Mouse (Mus musculus) adrenal gland, adult (tissue): ENCODE measurements around the gene Smim4.

ENCODE experiments used
- DNase-seq, 2 experiments: peaks; one replicate each; pipeline ENCODE4 v3.0.0; 2022 to 2023; ENCODE audit warnings: low spot score in 1 of 2; ENCODE audit not compliant: inconsistent age in 2 of 2

Smim4 gene

DNA sequence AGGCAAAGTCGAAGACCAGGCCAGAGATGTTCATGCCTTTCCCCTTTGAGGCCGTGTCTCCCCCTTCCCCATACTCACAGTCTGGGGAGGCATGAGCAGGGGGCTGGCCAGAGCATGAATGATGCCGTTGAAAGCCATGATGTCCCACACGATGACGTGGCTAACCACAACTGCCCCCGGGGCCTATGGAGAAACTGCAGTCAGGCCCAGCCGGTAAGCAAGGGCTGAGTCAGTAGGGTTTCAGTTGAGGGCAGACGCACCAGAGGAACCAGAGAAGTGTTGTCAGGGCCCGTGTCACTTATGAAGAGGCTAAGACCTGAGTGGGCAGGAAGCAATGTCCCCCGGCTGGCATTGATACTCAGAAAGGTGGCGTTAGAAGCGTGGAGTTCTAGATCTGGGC, 10.9 kb upstream of the Smim4 start:
- DNase-seq: no peak

GRCm38 (mm10) chr14:31138897-31139429, 10.2 kb upstream of the Smim4 start:
- DNase-seq: no peak

DNA sequence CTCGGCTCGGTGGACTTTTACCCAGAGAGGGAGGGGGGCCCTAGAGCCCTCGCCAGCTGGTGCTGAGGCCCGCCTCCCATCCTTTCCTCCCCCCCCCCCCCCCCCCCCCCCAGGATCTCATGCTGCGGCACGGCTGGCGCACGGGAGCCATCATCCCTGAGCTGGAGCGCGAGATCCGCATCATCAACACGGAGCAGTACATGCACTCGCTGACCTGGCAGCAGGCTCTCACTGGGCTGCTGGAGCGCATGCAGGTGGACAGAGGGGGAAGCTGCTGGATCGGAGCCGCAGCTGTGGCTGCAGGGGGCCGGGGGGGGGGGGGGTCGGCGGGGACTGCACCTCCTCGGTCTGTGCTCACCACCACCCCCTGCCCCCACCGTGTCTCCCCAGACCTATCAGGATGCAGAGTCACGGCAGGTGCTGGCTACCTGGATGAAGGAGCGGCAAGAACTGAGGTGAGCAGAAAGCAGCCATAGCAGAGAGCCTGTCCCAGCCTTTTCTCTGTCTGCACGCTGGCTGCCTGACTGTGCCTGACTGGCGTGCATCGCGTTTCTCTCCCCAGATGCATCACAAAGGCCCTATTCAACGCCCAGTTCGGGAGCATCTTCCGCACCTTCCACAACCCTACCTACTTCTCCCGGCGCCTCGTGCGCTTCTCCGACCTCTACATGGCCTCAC, 9.6 kb upstream of the Smim4 start:
- DNase-seq: no peak

GRCm38 (mm10) chr14:31137791-31138190, 9.0 kb upstream of the Smim4 start:
- peak; percentile 41 to 58 for DNase-seq

- DNase-seq: no peak
Observed at GRCm38 (mm10) chr14:31137281-31137595, 8.5 kb upstream of the Smim4 start.

DNA sequence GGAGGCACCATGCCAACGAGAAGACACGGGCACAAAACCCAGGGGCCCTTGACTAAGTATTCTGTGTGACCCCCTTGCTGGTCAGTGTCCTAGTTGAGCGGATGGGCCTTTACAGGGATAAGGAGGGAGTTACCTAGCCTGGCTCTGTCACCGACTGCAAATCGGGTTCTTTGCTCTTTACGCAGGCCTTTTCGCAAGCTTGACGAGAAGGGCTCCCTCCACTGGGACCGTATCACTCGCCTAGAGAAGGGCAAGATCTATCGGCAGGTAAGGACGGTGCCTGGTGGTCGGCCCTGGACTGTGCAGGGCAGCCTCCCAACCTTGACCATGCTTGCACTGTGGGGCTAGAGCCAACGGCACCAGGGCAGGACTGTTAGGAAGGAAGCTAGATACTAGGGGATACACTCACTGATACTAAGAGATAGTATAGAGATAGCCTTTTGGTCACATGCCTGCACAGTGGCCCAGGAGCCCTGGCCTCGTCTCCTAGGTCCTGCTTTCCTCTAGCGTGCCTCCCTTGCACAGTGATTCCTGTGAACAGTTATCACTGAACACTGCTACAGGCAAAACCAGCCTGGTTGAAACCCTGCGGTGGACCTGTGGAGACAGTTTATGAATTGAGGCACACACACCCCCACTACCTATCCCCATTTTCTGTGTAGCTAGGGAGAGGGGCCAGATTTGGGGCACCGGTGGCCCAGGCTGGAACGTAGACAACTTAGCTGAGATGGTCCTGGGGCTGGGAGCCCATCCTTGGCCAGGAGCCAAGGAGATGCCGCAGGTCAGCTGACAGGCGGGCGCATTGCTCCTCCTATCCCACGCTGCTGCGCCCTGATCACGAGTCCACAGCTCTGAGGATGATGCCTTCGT, 7.9 kb upstream of the Smim4 start:
- no peak for DNase-seq

GRCm38 (mm10) chr14:31135495-31136410, 7.0 kb upstream of the Smim4 start:
- DNase-seq: no peak

DNA sequence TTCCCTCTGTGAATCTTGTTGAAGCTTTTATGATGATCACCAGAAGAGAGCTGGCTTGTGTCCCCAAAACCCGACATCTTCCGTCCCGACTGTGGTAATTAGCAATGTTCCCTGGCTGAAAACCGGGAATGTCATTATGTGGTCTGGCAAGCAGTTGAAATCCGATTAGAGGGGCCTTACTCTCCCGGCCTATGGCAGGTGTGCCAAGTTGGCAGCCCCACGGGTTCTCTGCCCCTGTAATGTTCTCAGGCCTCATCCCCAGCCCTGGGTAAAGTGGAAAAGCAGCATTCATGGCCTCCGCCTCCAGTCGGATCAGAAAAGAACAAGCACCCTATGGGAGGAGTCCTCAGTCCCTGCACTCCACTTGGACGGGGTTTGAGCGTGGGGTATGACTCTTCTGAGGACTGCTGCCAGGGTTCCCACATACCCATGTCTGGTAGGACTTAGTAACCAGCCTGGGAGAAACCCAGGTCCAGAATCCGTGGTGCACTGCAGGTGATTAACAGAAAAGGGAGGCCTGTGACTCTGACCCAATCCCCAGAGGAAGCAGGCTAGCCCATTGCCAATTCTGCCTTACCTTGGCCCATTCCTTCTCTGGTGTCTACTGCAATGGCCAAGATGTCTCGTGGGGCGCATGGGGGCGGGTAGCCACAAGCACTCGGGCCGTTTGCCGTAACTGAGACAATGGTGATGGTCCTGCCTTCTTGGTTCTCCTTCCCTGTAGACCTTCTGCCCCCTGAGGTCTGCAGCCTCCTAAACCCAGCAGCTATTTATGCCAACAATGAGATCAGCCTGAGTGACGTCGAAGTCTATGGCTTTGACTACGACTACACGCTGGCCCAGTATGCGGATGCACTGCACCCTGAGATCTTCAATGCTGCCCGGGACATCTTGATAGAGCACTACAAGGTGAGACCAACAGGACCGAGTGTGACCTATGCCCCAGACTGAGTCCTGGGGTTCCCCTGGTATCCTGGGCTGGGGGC, 5.6 kb upstream of the Smim4 start:
- DNase-seq: peak; percentile 44 to 60

DNA sequence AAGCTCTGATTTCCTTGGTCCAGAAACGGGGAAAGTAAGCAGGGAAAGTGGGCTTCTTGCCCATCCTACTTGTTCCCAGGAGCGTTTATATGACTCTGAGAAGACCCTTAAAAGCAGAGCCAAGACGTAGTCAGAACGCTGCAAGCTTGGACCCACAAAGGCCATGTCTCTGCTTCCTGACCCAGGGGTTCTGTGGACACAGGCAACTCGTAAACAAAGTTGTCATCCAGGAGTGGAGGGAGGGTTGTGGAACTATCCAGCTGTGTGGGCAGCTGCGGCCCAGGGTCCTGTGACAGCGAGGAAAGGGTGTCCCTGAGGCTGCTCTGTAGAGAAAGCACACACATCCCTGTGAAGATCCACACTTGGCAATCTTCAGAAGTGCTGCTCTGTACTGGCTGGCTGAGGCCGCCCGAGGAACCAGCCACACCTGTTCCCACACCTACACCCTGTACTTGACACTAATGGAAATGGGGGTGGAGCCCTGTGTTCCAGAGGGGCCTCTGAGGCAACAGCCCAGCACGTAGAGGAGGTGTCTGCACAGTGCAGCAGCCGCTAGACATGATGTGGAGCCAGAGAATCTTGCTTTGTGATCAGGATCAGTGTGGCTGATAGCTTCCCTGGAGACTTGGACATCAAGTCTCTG, 4.4 kb upstream of the Smim4 start:
- DNase-seq: no peak

GRCm38 (mm10) chr14:31132491-31132975, 3.8 kb upstream of the Smim4 start:
- DNase-seq: no peak

DNA sequence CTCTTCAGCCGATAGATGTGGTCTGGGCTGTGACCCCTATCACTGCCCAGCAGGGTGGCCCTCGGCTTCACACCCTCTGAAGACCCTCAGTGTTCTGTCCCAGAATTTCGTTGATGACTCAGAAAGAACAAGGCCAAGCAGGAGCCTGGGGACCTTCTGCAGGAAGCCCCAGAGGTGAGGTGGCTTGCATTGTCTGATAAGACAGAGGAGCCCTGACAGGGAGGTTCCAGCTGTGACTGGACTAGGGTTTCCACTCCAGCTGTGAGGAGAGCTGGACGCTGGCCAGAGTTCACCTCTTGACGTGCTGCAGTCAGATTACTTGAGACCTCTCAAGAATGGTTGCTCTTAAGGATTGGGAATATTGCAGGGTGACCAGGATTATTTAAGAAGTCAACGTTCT, 3.3 kb upstream of the Smim4 start:
- peak; percentile 39 to 63 for DNase-seq

DNA sequence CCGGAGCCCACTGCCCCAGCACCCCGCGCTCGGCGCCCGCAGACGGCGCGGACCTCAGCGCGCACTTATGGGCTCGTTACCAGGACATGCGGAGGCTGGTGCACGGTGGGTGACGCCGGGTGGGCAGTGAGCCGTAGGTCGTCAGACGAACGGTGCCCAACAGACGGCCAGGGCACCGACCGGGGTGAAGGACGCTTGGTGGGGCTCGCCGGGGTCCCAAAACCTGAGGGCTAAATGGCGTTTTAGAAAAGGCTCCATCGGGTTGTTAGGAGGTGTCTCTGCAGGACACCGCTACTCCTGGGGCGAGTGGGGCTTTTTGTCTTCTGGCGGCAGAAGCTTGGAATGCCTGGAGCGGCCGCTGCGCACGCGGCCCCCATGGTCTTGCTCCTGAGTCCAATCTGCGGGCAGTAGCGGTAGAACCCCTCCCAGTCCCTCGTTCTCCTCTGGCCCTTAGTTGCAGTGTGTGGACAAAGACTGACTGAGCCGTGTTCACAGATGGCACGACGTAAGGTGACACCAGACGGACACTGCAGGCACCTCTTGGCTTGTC, 2.6 kb upstream of the Smim4 start:
- DNase-seq: peak in 1 of 2 experiments; percentile 68

GRCm38 (mm10) chr14:31130236-31131220, 1.8 kb upstream of the Smim4 start, which contains the start of gene Nt5dc2:
Gene Nt5dc2, plus strand, starts transcription at chr14:31131053.
- DNase-seq: peak; percentile 91 to 95

DNA sequence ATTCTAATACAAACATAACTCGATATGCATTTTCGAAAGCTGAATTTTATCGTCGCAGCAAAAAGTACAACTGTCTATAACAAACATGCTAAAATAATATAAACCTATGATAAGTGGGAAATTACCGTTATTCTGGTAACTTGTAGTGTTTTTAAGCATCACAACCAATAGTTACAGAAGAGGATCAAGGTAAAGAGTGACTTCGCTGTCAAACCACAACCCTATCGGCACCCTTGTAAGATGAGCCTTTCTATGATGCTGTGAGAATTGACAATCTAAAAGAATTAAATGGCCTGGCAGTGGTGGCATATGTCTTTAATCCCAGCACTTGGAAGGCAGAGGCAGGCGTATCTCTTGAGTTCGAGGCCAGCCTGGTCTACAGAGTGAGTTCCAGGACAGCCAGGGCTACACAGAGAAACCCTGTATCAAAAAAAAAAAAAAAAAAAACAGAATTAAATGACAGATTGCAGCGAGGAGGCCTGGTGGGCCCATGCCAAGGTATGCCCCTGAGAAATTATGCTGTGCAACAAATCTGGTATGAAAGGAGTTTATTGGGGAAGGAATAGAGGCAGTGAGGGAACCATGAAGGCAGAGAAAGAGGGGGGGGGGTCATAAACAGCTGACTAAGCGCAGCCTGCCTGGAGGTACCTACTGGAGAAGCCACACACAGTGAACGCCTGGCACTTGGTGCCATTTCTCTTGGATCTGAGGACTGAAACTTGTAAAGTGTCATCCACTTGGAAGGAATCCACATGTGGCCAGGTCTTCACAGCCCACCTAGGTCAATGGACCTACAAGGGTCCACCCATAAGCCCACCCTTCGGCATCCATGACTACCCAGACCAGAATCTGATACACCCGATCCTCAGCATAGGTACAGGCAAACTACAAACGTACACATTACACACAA, 825 bp upstream of the Smim4 start:
- DNase-seq: peak in 1 of 2 experiments; percentile 49

- peak; percentile 79 to 91 for DNase-seq
Observed at GRCm38 (mm10) chr14:31128101-31128825, 493 bp downstream of the Smim4 start.

- no peak for DNase-seq
Observed at GRCm38 (mm10) chr14:31126826-31127225, 1.9 kb downstream of the Smim4 start.
